Mouse (Mus musculus) lung, postnatal 0 days (tissue): ENCODE results near the gene Wipf1.

Source experiments
- CTCF ChIP-seq: IDR thresholded peaks from 2 replicates; pipeline ENCODE4 v1.5.1; 2016; ENCODE audit warnings: antibody characterized with exemption, mild to moderate bottlenecking
- EP300 ChIP-seq: IDR thresholded peaks from 2 replicates; pipeline ENCODE4 v1.6.1; 2016; ENCODE audit warnings: antibody characterized with exemption, mild to moderate bottlenecking, control low read depth

- TF ChIP-seq CTCF (no peak), EP300 (no peak)
Measured at GRCm38 (mm10) chr2:73404980-73405379, 124.6 kb downstream of the Wipf1 start.
